Mouse (Mus musculus): ENCODE measurements around the gene Sema4f. TPM values are rescaled to one million over a fixed set of nuclear protein-coding genes. Genes with fewer than 3 reads are reported as not detected.

Sema4f gene
- polyA plus RNA-seq, 1 experiment from 2014 or later, result 4.0 TPM

DNA sequence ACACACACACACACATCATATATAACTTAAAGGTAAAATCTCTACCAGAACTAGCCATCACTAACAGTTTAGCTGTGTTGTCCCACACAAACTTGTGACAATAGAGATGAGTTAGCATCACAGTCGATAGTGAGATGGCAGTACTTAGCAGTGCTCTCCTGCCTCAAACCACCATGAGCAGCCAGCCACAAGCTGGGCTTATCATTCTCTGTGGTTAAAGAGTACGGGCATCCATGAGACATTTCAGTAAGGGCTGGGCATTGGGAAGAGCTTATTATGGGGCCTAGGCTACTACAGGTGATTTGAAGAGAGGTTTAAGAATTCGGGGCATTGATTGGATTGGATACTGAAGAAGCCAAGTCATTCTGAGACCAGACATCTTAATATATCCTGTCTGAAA lies 32.6 kb downstream of the Sema4f start:
- Histone ChIP-seq H3K36me3 (ENCODE audit: control insufficient read depth, insufficient read depth, low read length) (no peaks in the 10 kb centered on the region), H3K27ac (ENCODE audit: low read depth, low read length) (no peak overlapping the region), H3K4me2 (ENCODE audit: low read length) (no peak overlapping the region), H3K4me1 (ENCODE audit: control insufficient read depth, insufficient read depth, low read length) (no peaks in the 10 kb centered on the region), H3K9ac (ENCODE audit: low read length) (no peak overlapping the region), H3K27me3 (replicated peaks; ENCODE audit: control insufficient read depth, insufficient read depth, low read length) (no peaks in the 10 kb centered on the region), H3K4me3 (ENCODE audit: low read depth, low read length) (no peak overlapping the region), H3K9me3 (replicated peaks; ENCODE audit: control insufficient read depth, low read length) (no peaks in the 10 kb centered on the region)
- ATAC-seq, result no peak
- DNase-seq (ENCODE audit: low spot score), result no peak
- 88% methylated on average over 3 of the region's 3 CpGs for whole genome bisulfite sequencing

DNA sequence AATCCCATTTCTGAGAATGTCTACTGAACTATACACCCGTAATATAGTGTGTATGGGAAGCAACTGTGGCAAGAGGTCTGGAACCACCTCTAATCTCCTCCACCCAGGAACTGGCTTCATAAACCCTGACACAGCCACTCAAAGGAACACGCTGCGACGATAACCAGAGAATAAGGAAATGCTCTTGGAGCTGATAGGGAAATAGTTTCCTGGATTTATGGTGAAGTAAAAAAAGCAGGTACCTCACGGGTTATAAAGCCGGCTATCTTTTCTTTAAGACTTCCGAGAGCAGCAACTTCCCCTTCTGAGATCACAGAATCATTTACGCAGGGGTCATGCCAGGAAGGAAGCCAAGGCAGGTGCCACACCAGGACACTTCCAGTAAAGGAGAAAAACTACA lies 37.0 kb downstream of the Sema4f start:
- ATAC-seq, result no peak
- 85% methylated on average over 8 of the region's 8 CpGs for WGBS
- H3K4me3 ChIP-seq (ENCODE audit: low read depth, low read length), result no peak overlapping the region

DNA sequence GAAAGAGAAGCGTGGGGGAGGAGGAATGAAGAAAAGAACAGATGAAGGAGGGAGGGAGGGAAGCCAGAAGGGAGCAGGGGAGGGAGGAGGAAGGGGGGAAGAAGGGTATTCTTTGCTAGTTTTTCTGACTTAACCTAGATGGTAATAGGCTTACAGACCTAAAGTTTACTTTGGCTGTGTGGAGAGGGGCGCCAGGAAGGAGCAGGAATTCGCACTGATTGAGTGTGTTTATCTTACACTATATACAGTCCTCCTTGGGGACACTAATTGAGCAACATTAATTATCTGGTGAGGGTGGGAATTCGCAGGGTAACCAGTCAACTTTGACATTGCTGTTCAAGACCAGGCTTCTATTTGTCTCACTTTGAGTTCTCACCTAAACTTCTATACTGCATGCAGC lies 40.8 kb downstream of the Sema4f start:
- H3K27me3 ChIP-seq (replicated peaks; ENCODE audit: control insufficient read depth, insufficient read depth, low read length), result no peaks in the 10 kb centered on the region
- no peak overlapping the region for H3K9ac ChIP-seq (ENCODE audit: low read length)
- H3K27ac ChIP-seq (ENCODE audit: low read depth, low read length), result no peak overlapping the region
- 50% methylated on average over 4 of the region's 4 CpGs for WGBS
- DNase-seq (ENCODE audit: low spot score) (no peak), ATAC-seq (no peak)
- no peak overlapping the region for H3K4me3 ChIP-seq (ENCODE audit: low read depth, low read length)
- no peak overlapping the region for H3K4me2 ChIP-seq (ENCODE audit: low read length)
- no peaks in the 10 kb centered on the region for H3K9me3 ChIP-seq (replicated peaks; ENCODE audit: control insufficient read depth, low read length)
- no peaks in the 10 kb centered on the region for H3K36me3 ChIP-seq (ENCODE audit: control insufficient read depth, insufficient read depth, low read length)
- no peaks in the 10 kb centered on the region for H3K4me1 ChIP-seq (ENCODE audit: control insufficient read depth, insufficient read depth, low read length)

More for the DNA sequence above, 37.0 kb downstream of the Sema4f start:
- Histone ChIP-seq H3K4me2 (ENCODE audit: low read length) (no peak overlapping the region), H3K4me1 (ENCODE audit: control insufficient read depth, insufficient read depth, low read length) (no peaks in the 10 kb centered on the region), H3K9me3 (replicated peaks; ENCODE audit: control insufficient read depth, low read length) (no peaks in the 10 kb centered on the region), H3K9ac (ENCODE audit: low read length) (no peak overlapping the region), H3K27me3 (replicated peaks; ENCODE audit: control insufficient read depth, insufficient read depth, low read length) (no peaks in the 10 kb centered on the region), H3K36me3 (ENCODE audit: control insufficient read depth, insufficient read depth, low read length) (no peaks in the 10 kb centered on the region), H3K27ac (ENCODE audit: low read depth, low read length) (no peak overlapping the region)
- no peak for DNase-seq (ENCODE audit: low spot score)

GRCm38 (mm10) chr6:82898227-82898626 lies 41.3 kb downstream of the Sema4f start:
- ATAC-seq (no peak), DNase-seq (ENCODE audit: low spot score) (no peak)
- no peaks in the 10 kb centered on the region for H3K27me3 ChIP-seq (replicated peaks; ENCODE audit: control insufficient read depth, insufficient read depth, low read length)
- no peaks in the 10 kb centered on the region for H3K4me1 ChIP-seq (ENCODE audit: control insufficient read depth, insufficient read depth, low read length)
- no peak overlapping the region for H3K9ac ChIP-seq (ENCODE audit: low read length)
- no peaks in the 10 kb centered on the region for H3K9me3 ChIP-seq (replicated peaks; ENCODE audit: control insufficient read depth, low read length)
- H3K4me2 ChIP-seq (ENCODE audit: low read length), result no peak overlapping the region
- 91% methylated on average over 4 of the region's 4 CpGs for WGBS
- no peak overlapping the region for H3K4me3 ChIP-seq (ENCODE audit: low read depth, low read length)
- H3K36me3 ChIP-seq (ENCODE audit: control insufficient read depth, insufficient read depth, low read length), result no peaks in the 10 kb centered on the region
- H3K27ac ChIP-seq (ENCODE audit: low read depth, low read length), result no peak overlapping the region

DNA sequence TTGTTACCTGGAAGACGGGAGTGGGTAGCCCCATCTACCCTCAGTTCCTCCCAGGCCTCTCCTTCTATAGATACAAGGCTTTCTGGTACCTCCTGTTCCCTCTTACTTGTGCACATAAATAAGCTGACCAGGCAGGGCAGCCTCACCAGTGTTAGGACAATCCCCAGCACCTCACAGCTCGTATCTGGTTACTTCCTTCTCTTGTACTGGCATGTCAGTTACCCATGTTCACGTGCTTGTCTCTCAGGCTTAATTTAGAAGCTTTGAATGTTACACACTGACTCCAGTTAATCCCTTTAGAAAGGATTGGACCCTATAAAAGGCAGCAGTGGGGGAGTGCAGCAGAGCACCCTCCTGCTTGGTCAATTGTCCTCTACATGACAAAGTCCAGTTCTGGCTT lies 42.3 kb downstream of the Sema4f start:
- 33% methylated on average over 3 of the region's 3 CpGs for WGBS
- no peaks in the 10 kb centered on the region for H3K4me1 ChIP-seq (ENCODE audit: control insufficient read depth, insufficient read depth, low read length)
- ATAC-seq (no peak), DNase-seq (ENCODE audit: low spot score) (no peak)
- no peak overlapping the region for H3K4me2 ChIP-seq (ENCODE audit: low read length)
- H3K36me3 ChIP-seq (ENCODE audit: control insufficient read depth, insufficient read depth, low read length), result no peaks in the 10 kb centered on the region
- H3K9me3 ChIP-seq (replicated peaks; ENCODE audit: control insufficient read depth, low read length), result no peaks in the 10 kb centered on the region
- H3K4me3 ChIP-seq (ENCODE audit: low read depth, low read length), result no peak overlapping the region
- no peaks in the 10 kb centered on the region for H3K27me3 ChIP-seq (replicated peaks; ENCODE audit: control insufficient read depth, insufficient read depth, low read length)
- H3K27ac ChIP-seq (ENCODE audit: low read depth, low read length), result no peak overlapping the region
- H3K9ac ChIP-seq (ENCODE audit: low read length), result no peak overlapping the region

GRCm38 (mm10) chr6:82893415-82893814 lies 46.2 kb downstream of the Sema4f start:
- Histone ChIP-seq H3K27me3 (replicated peaks; ENCODE audit: control insufficient read depth, insufficient read depth, low read length) (no peaks in the 10 kb centered on the region), H3K9ac (ENCODE audit: low read length) (no peak overlapping the region), H3K9me3 (replicated peaks; ENCODE audit: control insufficient read depth, low read length) (no peaks in the 10 kb centered on the region), H3K4me3 (ENCODE audit: low read depth, low read length) (no peak overlapping the region), H3K36me3 (ENCODE audit: control insufficient read depth, insufficient read depth, low read length) (no peaks in the 10 kb centered on the region), H3K4me1 (ENCODE audit: control insufficient read depth, insufficient read depth, low read length) (no peaks in the 10 kb centered on the region), H3K4me2 (ENCODE audit: low read length) (no peak overlapping the region), H3K27ac (ENCODE audit: low read depth, low read length) (no peak overlapping the region)
- DNase-seq (ENCODE audit: low spot score), result no peak
- ATAC-seq, result no peak
- WGBS, result 61% methylated on average over 3 of the region's 3 CpGs

GRCm38 (mm10) chr6:82892540-82892939 lies 47.0 kb downstream of the Sema4f start:
- H3K4me1 ChIP-seq (ENCODE audit: control insufficient read depth, insufficient read depth, low read length), result no peaks in the 10 kb centered on the region
- no peaks in the 10 kb centered on the region for H3K36me3 ChIP-seq (ENCODE audit: control insufficient read depth, insufficient read depth, low read length)
- WGBS, result 82% methylated on average over 2 of the region's 2 CpGs
- H3K9ac ChIP-seq (ENCODE audit: low read length), result no peak overlapping the region
- H3K4me2 ChIP-seq (ENCODE audit: low read length), result no peak overlapping the region
- no peaks in the 10 kb centered on the region for H3K9me3 ChIP-seq (replicated peaks; ENCODE audit: control insufficient read depth, low read length)
- DNase-seq (ENCODE audit: low spot score) (no peak), ATAC-seq (no peak)
- no peaks in the 10 kb centered on the region for H3K27me3 ChIP-seq (replicated peaks; ENCODE audit: control insufficient read depth, insufficient read depth, low read length)
- no peak overlapping the region for H3K4me3 ChIP-seq (ENCODE audit: low read depth, low read length)
- H3K27ac ChIP-seq (ENCODE audit: low read depth, low read length), result no peak overlapping the region

DNA sequence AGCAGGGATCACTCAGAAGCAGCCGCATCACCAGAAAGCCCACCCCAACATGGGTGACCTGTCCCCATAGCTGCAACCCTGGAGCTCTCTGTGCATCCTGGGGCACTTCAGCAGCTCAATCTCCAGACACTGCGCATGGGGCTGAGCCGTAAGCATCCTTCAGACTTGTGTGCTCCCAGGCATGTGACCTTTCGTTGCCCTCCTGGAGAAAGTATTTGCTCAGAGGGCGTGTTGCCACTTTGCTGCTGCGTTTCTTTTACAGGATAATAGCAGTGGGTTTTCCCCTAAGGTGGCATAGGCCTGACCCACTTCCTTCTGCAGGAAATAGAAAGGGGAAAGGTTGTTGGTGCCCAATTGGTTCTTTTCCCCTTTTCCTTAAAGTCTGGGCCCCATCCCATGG lies 48.1 kb downstream of the Sema4f start:
- no peak overlapping the region for H3K9ac ChIP-seq (ENCODE audit: low read length)
- H3K4me2 ChIP-seq (ENCODE audit: low read length), result no peak overlapping the region
- no peak for DNase-seq (ENCODE audit: low spot score)
- no peaks in the 10 kb centered on the region for H3K4me1 ChIP-seq (ENCODE audit: control insufficient read depth, insufficient read depth, low read length)
- no peak for ATAC-seq
- H3K4me3 ChIP-seq (ENCODE audit: low read depth, low read length), result no peak overlapping the region
- no peaks in the 10 kb centered on the region for H3K9me3 ChIP-seq (replicated peaks; ENCODE audit: control insufficient read depth, low read length)
- H3K27ac ChIP-seq (ENCODE audit: low read depth, low read length), result no peak overlapping the region
- 79% methylated on average over 6 of the region's 6 CpGs for WGBS
- no peaks in the 10 kb centered on the region for H3K27me3 ChIP-seq (replicated peaks; ENCODE audit: control insufficient read depth, insufficient read depth, low read length)
- H3K36me3 ChIP-seq (ENCODE audit: control insufficient read depth, insufficient read depth, low read length), result no peaks in the 10 kb centered on the region

DNA sequence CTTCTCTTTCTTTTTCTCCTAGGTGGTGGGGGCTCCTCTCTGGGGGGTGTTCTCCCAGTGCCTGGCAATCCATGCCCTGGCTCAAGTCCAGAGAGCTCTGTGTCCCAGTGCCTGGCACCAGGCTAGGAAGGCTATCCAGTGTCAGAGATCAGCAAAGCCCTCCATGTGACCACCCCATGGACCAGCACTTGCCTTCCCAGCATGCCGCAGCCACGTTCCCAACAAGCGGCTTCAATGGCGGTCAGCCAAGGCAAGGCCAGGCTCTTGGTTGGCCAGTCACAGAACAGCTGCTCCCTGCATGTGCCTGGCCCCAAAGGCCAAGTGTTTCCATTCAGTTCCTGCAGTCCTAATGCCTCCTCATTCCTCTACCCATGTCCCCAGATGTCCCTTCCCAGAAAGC lies 53.2 kb downstream of the Sema4f start:
- ATAC-seq (no peak), DNase-seq (ENCODE audit: low spot score) (no peak)
- Histone ChIP-seq H3K27ac (ENCODE audit: low read depth, low read length) (no peak overlapping the region), H3K4me3 (ENCODE audit: low read depth, low read length) (no peak overlapping the region), H3K4me1 (ENCODE audit: control insufficient read depth, insufficient read depth, low read length) (no peaks in the 10 kb centered on the region), H3K27me3 (replicated peaks; ENCODE audit: control insufficient read depth, insufficient read depth, low read length) (no peaks in the 10 kb centered on the region), H3K9me3 (replicated peaks; ENCODE audit: control insufficient read depth, low read length) (no peaks in the 10 kb centered on the region), H3K4me2 (ENCODE audit: low read length) (no peak overlapping the region), H3K9ac (ENCODE audit: low read length) (no peak overlapping the region), H3K36me3 (ENCODE audit: control insufficient read depth, insufficient read depth, low read length) (no peaks in the 10 kb centered on the region)
- WGBS, result 86% methylated on average over 4 of the region's 4 CpGs

GRCm38 (mm10) chr6:82885909-82886308 lies 53.7 kb downstream of the Sema4f start:
- Histone ChIP-seq H3K4me2 (ENCODE audit: low read length) (no peak overlapping the region), H3K9me3 (replicated peaks; ENCODE audit: control insufficient read depth, low read length) (no peaks in the 10 kb centered on the region), H3K4me3 (ENCODE audit: low read depth, low read length) (no peak overlapping the region), H3K4me1 (ENCODE audit: control insufficient read depth, insufficient read depth, low read length) (no peaks in the 10 kb centered on the region), H3K27me3 (replicated peaks; ENCODE audit: control insufficient read depth, insufficient read depth, low read length) (no peaks in the 10 kb centered on the region), H3K9ac (ENCODE audit: low read length) (no peak overlapping the region), H3K27ac (ENCODE audit: low read depth, low read length) (no peak overlapping the region), H3K36me3 (ENCODE audit: control insufficient read depth, insufficient read depth, low read length) (no peaks in the 10 kb centered on the region)
- WGBS, result 82% methylated on average over 4 of the region's 4 CpGs
- ATAC-seq, result no peak
- DNase-seq (ENCODE audit: low spot score), result no peak
